Mouse (Mus musculus): Measurements from ENCODE around the gene Irf9. TPM values are rescaled to one million over a fixed set of nuclear protein-coding genes. Genes with fewer than 3 reads are reported as not detected.
A peak's percentile ranks its signal among the peaks of the same experiment; 100 is the strongest.

Irf9 gene
- polyA plus RNA-seq (2014; fragmentation: Nextera tagmentation; extraction: Ambion mirVana): 8.9 and 9.0 TPM in 2 replicates

DNA sequence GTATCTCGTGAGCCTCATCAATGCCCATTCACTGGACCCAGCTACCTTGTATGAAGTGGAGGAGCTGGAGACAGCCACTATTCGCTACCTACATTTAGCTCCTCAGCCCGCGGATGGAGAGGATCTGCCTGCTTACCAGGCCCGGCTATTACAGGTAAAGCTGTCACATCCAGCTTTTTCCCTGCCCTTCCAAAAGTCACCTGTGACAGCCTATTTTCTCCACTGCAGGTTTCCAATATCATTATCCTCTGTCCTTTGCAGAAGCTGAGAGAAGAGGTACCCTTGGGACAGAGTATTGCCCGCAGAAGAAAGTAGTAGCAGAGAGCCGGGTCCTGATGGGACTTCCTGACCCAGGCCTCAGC is at the start of gene Irf9:
Irf9 (plus strand) TSS at position 301 of the 362 bp plus-strand sequence.
- Histone ChIP-seq H3K4me1 (ENCODE audit: insufficient read depth) (0 out of 2 replicates have a peak, but pooled peaks cover 4% of the 10 kb centered on the region), H3K9ac (peak within 1 kb of the TSS; percentile 53), H3K9me3 (ENCODE audit: low read depth, low read length) (no peaks in the 10 kb centered on the region), H3K4me3 (ENCODE audit: low read depth, low read length) (peak within 1 kb of the TSS; percentile 32), H3K27ac (ENCODE audit: low read depth) (peak within 1 kb of the TSS; percentile 77), H3K4me2 (peak within 1 kb of the TSS; percentile 62), H3K27me3 (ENCODE audit: insufficient read depth, low read length) (no peaks in the 10 kb centered on the region), H3K36me3 (ENCODE audit: insufficient read depth) (peaks cover 68% of the 10 kb centered on the region)
- TF ChIP-seq CTCF (IDR thresholded peaks at IDR 0.05; ENCODE audit: low read depth): no peak
- DNase-seq (no peak), ATAC-seq (ENCODE audit: insufficient read depth) (no peak)
- 84% methylated on average over 7 of the region's 7 CpGs for WGBS

- Histone ChIP-seq H3K27me3 (ENCODE audit: insufficient read depth, low read length) (no peaks in the 10 kb centered on the region), H3K9ac (no peak overlapping the region), H3K9me3 (ENCODE audit: low read depth, low read length) (no peaks in the 10 kb centered on the region), H3K4me2 (no peak overlapping the region), H3K27ac (ENCODE audit: low read depth) (no peak overlapping the region), H3K4me3 (ENCODE audit: low read depth, low read length) (no peak overlapping the region), H3K36me3 (ENCODE audit: insufficient read depth) (peaks cover 7% of the 10 kb centered on the region; the same call in 1 of the 2 replicates), H3K4me1 (ENCODE audit: insufficient read depth) (no peaks in the 10 kb centered on the region)
- ATAC-seq (ENCODE audit: insufficient read depth) (no peak), DNase-seq (no peak)
- TF ChIP-seq CTCF (IDR thresholded peaks at IDR 0.05; ENCODE audit: low read depth): no peak
Measured at GRCm38 (mm10) chr14:55554635-55555034, 48.7 kb upstream of the Irf9 start.

DNA sequence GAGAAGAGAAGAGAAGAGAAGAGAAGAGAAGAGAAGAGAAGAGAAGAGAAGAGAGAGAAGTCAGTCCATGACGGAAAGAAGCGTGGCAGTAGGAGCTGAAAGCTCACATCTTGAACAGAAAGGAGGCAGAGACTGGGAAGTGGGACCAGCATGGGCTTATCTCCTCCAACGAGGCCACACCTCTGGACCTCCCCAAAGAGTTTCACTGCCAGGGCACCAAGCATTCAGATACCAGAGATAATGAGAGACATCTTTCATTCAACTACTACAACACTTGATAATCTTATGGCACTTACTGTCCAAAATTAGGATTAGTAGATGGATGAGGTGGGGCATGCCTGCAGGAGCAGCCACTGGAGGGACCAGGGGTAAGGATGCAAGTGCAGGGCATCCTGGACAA is 47.6 kb upstream of the Irf9 start:
- Histone ChIP-seq H3K4me2 (no peak overlapping the region), H3K36me3 (ENCODE audit: insufficient read depth) (no peaks in the 10 kb centered on the region), H3K27ac (ENCODE audit: low read depth) (no peak overlapping the region), H3K9ac (no peak overlapping the region), H3K4me1 (ENCODE audit: insufficient read depth) (no peaks in the 10 kb centered on the region), H3K9me3 (ENCODE audit: low read depth, low read length) (no peaks in the 10 kb centered on the region), H3K27me3 (ENCODE audit: insufficient read depth, low read length) (no peaks in the 10 kb centered on the region), H3K4me3 (ENCODE audit: low read depth, low read length) (no peak overlapping the region)
- 70% methylated on average over 3 of the region's 3 CpGs for WGBS
- no peak for DNase-seq
- no peak for TF ChIP-seq CTCF (IDR thresholded peaks at IDR 0.05; ENCODE audit: low read depth)
- no peak for ATAC-seq (ENCODE audit: insufficient read depth)

DNA sequence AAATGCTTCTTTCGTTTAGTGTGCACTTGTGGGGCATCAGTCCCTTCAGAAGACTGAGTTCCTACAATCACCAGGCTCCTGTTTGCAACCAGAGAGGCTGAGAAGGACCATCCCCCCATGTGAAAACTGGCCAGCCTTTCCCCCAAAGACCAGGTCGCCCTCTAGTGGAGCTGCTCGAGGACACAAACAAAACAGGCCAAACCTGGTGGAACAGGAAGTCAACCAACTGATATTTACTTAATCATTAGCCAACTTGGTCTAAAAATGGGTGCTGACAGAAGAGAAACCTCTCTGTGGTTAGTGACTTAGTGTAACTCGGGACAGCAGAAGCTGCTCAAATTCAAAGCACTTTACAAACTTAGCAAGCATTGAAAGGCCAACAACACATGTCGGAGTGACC is 46.4 kb upstream of the Irf9 start:
- Histone ChIP-seq H3K4me2 (no peak overlapping the region), H3K4me3 (ENCODE audit: low read depth, low read length) (no peak overlapping the region), H3K9me3 (ENCODE audit: low read depth, low read length) (no peaks in the 10 kb centered on the region), H3K9ac (no peak overlapping the region), H3K27me3 (ENCODE audit: insufficient read depth, low read length) (no peaks in the 10 kb centered on the region), H3K4me1 (ENCODE audit: insufficient read depth) (0 out of 2 replicates have a peak, but pooled peaks cover 5% of the 10 kb centered on the region), H3K36me3 (ENCODE audit: insufficient read depth) (no peaks in the 10 kb centered on the region), H3K27ac (ENCODE audit: low read depth) (0 out of 2 replicates have a peak overlapping the region, but pooled peaks have one; percentile 32)
- DNase-seq: peak; percentile 88
- no peak for ATAC-seq (ENCODE audit: insufficient read depth)
- 21% methylated on average over 5 of the region's 5 CpGs for WGBS
- peak; percentile 86 for TF ChIP-seq CTCF (IDR thresholded peaks at IDR 0.05; ENCODE audit: low read depth)

DNA sequence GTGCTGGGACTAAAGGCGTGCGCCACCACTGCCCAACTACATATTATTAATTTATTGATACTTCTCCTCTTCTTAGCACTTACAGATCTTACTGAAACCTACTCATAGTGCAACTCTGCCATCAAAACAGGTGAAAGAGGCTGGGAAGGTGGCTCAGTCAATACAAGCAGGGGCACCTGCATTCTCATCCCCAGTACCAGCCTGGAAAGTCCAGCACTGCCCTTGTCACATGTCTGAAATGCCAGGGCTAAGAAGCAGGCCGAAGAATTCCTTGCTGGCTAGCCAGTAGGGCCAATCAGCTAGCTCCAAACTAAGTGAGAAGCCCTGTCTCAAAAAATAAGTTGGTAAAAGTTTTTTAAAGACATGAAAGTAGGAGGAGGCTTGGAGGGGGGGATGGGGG is 45.8 kb upstream of the Irf9 start:
- H3K4me3 ChIP-seq (ENCODE audit: low read depth, low read length): no peak overlapping the region
- H3K27ac ChIP-seq (ENCODE audit: low read depth): no peak overlapping the region
- ATAC-seq (ENCODE audit: insufficient read depth): no peak
- H3K36me3 ChIP-seq (ENCODE audit: insufficient read depth): no peaks in the 10 kb centered on the region
- 0 out of 2 replicates have a peak, but pooled peaks cover 5% of the 10 kb centered on the region for H3K4me1 ChIP-seq (ENCODE audit: insufficient read depth)
- no peaks in the 10 kb centered on the region for H3K9me3 ChIP-seq (ENCODE audit: low read depth, low read length)
- no peak for TF ChIP-seq CTCF (IDR thresholded peaks at IDR 0.05; ENCODE audit: low read depth)
- no peak for DNase-seq
- H3K27me3 ChIP-seq (ENCODE audit: insufficient read depth, low read length): no peaks in the 10 kb centered on the region
- WGBS: 81% methylated on average over 3 of the region's 3 CpGs
- H3K9ac ChIP-seq: no peak overlapping the region
- H3K4me2 ChIP-seq: no peak overlapping the region

- Histone ChIP-seq H3K27ac (ENCODE audit: low read depth) (peak overlapping the region; percentile 98), H3K9ac (peak overlapping the region; percentile 77; the same call in 1 of the 2 replicates), H3K36me3 (ENCODE audit: insufficient read depth) (peaks cover 7% of the 10 kb centered on the region), H3K9me3 (ENCODE audit: low read depth, low read length) (no peaks in the 10 kb centered on the region), H3K4me2 (peak overlapping the region; percentile 81), H3K27me3 (ENCODE audit: insufficient read depth, low read length) (no peaks in the 10 kb centered on the region), H3K4me3 (ENCODE audit: low read depth, low read length) (peak overlapping the region; percentile 73), H3K4me1 (ENCODE audit: insufficient read depth) (0 out of 2 replicates have a peak, but pooled peaks cover 5% of the 10 kb centered on the region)
- DNase-seq: no peak
- TF ChIP-seq CTCF (IDR thresholded peaks at IDR 0.05; ENCODE audit: low read depth): no peak
- no peak for ATAC-seq (ENCODE audit: insufficient read depth)
- WGBS: 46% methylated on average over 6 of the region's 6 CpGs
Measured at GRCm38 (mm10) chr14:55558740-55559448, 44.5 kb upstream of the Irf9 start.

- Histone ChIP-seq H3K4me2 (peak within 1 kb of the TSS; percentile 81), H3K9ac (peak within 1 kb of the TSS; percentile 77), H3K27ac (ENCODE audit: low read depth) (peak within 1 kb of the TSS; percentile 98), H3K36me3 (ENCODE audit: insufficient read depth) (peaks cover 16% of the 10 kb centered on the region), H3K27me3 (ENCODE audit: insufficient read depth, low read length) (no peaks in the 10 kb centered on the region), H3K4me3 (ENCODE audit: low read depth, low read length) (peak within 1 kb of the TSS; percentile 73), H3K4me1 (ENCODE audit: insufficient read depth) (0 out of 2 replicates have a peak, but pooled peaks cover 5% of the 10 kb centered on the region), H3K9me3 (ENCODE audit: low read depth, low read length) (no peaks in the 10 kb centered on the region)
- peak; percentile 81 for ATAC-seq (ENCODE audit: insufficient read depth)
- peak; percentile 46 for TF ChIP-seq CTCF (IDR thresholded peaks at IDR 0.05; ENCODE audit: low read depth)
- under 1% methylated on average over 27 of the region's 27 CpGs for WGBS
- DNase-seq: peak; percentile 96
Measured at GRCm38 (mm10) chr14:55559799-55560201, 43.6 kb upstream of the Irf9 start, which contains the start of gene Dcaf11. Dcaf11 (plus strand) TSS chr14:55560006.
